Mouse (Mus musculus) forebrain, embryonic 16.5 days (tissue): ENCODE results near the gene Slc22a18. TPM values are rescaled to one million over a fixed set of nuclear protein-coding genes. Genes with fewer than 3 reads are reported as not detected.

Source experiments
- ATAC-seq: fragments of 200-750 bp; cut with Nextera tagmentation; 2 replicates; pipeline ENCODE4 v1.8.0; 2017; ENCODE audit warnings: mild to moderate bottlenecking, moderate library complexity
- H3K27ac ChIP-seq: fragments of 300-500 bp; sonication (generic); 2 replicates; pipeline ENCODE4 v1.5.1; 2014; ENCODE audit warnings: low read length, control low read depth
- H3K27me3 ChIP-seq: fragments of 300-500 bp; sonication (generic); replicated peaks from 2 replicates; pipeline ENCODE4 v1.6.1; 2014; ENCODE audit warnings: low read length; ENCODE audit not compliant: control insufficient read depth, insufficient read depth
- H3K36me3 ChIP-seq: fragments of 300-500 bp; sonication (generic); 2 replicates; pipeline ENCODE4 v1.6.1; 2014; ENCODE audit not compliant: control insufficient read depth, insufficient read depth
- H3K4me1 ChIP-seq: fragments of 300-500 bp; sonication (generic); replicated peaks from 2 replicates; pipeline ENCODE4 v1.6.1; 2014; ENCODE audit warnings: low read length; ENCODE audit not compliant: control insufficient read depth, insufficient read depth
- H3K4me2 ChIP-seq: fragments of 300-500 bp; sonication (generic); 2 replicates; pipeline ENCODE4 v1.6.1; 2014; ENCODE audit warnings: mild to moderate bottlenecking, low read length, control low read depth
- H3K4me3 ChIP-seq: fragments of 300-500 bp; sonication (generic); replicated peaks from 2 replicates; pipeline ENCODE4 v1.5.1; 2014; ENCODE audit warnings: mild to moderate bottlenecking, low read length, control low read depth
- H3K9ac ChIP-seq: fragments of 300-500 bp; sonication (generic); replicated peaks from 2 replicates; pipeline ENCODE4 v1.6.1; 2014; ENCODE audit warnings: low read depth, low read length, control low read depth
- H3K9me3 ChIP-seq: fragments of 300-500 bp; sonication (generic); 2 replicates; pipeline ENCODE4 v1.6.1; 2016; ENCODE audit warnings: low read length; ENCODE audit not compliant: control insufficient read depth
- WGBS: fragments of 180-500 bp; shearing (Covaris S2); extraction: QIAGEN DNeasy Blood & Tissue Kit; methylation state at CpG from one replicate; pipeline ENCODE4 v1.1.7; 2014; 5-methylcytosine and 5-hydroxymethylcytosine counted together
- polyA plus RNA-seq: library from polyadenylated mRNA; unstranded; fragments of >200 nt; fragmentation: Nextera tagmentation; extraction: Ambion mirVana; gene quantifications from 2 replicates; pipeline ENCODE4 v1.2.1, GENCODE M21; 2015

Slc22a18 gene
- 0.42 and 0.54 TPM in 2 replicates for polyA plus RNA-seq

DNA sequence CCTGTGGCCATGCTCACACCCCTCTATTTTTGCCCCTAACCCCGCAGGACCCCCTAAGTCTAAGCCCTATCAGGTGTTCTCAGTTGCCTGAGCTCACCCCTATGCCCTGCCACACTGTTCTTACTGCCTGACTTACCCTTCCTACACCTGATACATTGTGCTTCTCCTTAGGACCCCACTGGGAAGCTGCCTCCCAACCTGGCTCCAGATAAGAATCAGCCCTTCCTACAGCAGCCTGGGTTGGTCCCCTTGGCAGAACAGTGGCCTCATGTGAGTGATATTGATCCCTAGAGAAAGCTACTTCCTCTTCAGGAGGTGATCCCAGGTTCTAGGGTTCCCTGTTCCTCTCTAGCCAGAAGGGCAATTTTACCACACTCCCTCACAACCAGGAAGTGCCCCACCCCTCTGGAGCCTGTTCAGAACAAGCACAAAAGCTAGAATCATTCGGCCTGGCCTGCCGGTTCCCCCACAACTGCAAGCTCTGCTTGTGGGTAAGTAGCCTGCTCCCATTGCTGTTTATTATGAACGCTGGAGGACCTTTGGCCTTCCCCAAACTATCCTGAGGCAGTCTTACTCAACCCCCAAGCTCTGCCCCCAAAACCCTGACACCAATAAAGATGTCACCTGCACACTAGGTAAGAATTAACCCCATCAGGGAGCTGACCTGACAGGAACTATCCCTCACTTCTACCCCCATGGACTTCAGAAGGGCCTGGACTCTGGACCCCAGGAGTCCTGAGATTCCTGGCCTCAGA is at the start of gene Slc22a18:
Slc22a18 (plus strand) TSS at position 390 of the 755 bp plus-strand sequence.
- H3K4me3 ChIP-seq = no peak within 1 kb of the TSS
- 42% methylated on average over 4 of the region's 4 CpGs for WGBS
- H3K36me3 ChIP-seq = no peaks in the 10 kb centered on the region
- H3K9me3 ChIP-seq = no peaks in the 10 kb centered on the region
- no peaks in the 10 kb centered on the region for H3K4me1 ChIP-seq
- ATAC-seq = no peak
- H3K9ac ChIP-seq = no peak within 1 kb of the TSS
- H3K4me2 ChIP-seq = no peak within 1 kb of the TSS
- H3K27me3 ChIP-seq = no peaks in the 10 kb centered on the region
- no peak within 1 kb of the TSS for H3K27ac ChIP-seq

DNA sequence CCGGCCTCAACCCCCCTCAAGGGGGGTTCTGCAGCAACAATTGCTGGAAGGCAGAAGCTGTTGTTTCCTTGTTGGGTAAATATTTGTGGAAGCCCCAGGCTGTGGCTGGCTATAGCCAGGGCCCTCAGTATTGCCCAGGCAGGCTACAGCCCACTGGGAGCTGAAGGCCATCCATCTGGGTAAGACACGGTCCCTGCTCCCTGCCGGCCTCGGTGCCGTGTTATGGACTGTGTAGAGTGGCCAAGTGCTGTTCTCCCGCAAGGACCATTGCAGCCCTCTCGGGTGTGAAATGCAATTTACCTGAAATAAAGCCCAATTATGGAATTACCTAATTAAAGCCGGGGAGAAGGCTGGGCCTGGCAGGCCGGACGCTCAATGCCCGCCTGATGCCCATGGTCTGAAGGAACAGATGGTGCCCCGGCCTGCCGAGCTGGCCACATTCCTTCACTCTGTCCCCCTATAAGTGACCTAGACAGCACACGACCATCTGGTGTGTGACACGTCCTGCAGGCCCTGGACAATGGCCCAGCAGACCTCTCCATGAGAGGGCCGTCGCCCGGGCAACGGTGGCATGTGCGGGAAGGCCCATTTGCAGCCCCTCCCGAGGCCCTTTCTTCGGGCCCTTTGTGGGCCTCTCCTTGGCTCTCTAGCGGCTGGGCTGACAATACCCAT is 45.3 kb upstream of the Slc22a18 start:
- Histone ChIP-seq H3K4me2 (no peak overlapping the region), H3K27ac (no peak overlapping the region), H3K9ac (0 out of 2 replicates have a peak overlapping the region, but pooled peaks have one; percentile 6), H3K9me3 (no peaks in the 10 kb centered on the region), H3K27me3 (peaks cover 22% of the 10 kb centered on the region), H3K36me3 (no peaks in the 10 kb centered on the region), H3K4me3 (no peak overlapping the region), H3K4me1 (peaks cover 12% of the 10 kb centered on the region)
- WGBS = 11% methylated on average over 23 of the region's 23 CpGs
- peak; percentile 91 for ATAC-seq

DNA sequence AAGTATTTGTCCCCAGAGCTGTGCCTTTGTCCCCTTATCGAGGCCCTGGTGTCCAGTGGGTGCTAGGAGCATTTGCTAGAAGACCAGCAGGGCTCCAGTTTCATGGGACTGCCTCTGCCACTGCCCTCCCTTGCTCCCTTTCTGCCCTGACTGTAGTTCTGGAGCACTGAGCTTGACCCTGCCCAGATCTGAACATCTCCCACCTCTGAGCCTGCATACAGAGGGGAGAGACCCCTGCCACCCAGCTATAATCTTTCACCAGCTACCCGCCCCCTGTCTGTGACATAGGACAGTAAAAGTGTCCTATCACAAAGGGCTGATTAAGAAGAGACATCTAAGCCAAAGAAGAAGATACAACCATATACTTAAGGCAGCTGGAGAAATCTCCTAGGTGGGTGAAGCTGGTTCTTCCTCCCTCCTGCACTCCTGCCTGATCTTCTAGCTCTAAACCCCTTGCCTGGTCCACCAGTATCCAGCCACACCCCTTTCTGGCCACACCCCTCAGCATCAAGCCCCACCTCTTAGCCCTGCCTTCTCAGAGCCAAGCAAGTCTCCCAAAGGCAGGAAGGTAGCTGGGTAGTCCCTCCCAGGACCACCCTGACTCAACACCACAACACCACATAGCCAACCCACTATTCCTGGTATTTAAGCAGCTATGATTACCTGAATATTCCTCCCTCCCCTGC is 44.6 kb upstream of the Slc22a18 start:
- H3K9ac ChIP-seq = 0 out of 2 replicates have a peak overlapping the region, but pooled peaks have one; percentile 6
- H3K27ac ChIP-seq = no peak overlapping the region
- H3K9me3 ChIP-seq = no peaks in the 10 kb centered on the region
- H3K4me2 ChIP-seq = no peak overlapping the region
- no peak for ATAC-seq
- H3K4me3 ChIP-seq = no peak overlapping the region
- H3K27me3 ChIP-seq = peaks cover 22% of the 10 kb centered on the region
- WGBS = 33% methylated on average over 2 of the region's 2 CpGs
- H3K36me3 ChIP-seq = no peaks in the 10 kb centered on the region
- peaks cover 15% of the 10 kb centered on the region for H3K4me1 ChIP-seq

DNA sequence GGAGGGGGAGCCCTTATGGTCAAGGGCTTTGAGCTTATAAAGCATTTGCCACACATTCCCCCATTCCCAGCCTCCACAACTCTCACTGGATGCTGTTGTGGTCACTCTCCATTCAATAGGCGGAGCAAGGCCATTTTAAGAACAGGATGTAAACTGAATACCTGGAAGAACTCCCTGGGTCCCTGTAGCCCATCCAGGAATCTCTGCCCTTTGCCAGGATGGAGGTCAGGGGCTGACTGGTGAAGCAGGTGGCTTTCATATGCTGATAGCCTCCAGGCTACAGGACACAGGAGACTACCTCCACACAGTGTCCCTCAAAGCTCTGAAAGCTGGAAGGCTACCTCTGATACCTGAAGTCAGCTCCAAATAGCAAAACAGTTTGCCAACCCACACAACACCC is 40.9 kb upstream of the Slc22a18 start:
- H3K9ac ChIP-seq = no peak overlapping the region
- no peak for ATAC-seq
- H3K4me2 ChIP-seq = no peak overlapping the region
- H3K9me3 ChIP-seq = no peaks in the 10 kb centered on the region
- peaks cover 10% of the 10 kb centered on the region; the same call in 1 of the 2 replicates for H3K27me3 ChIP-seq
- no peak overlapping the region for H3K27ac ChIP-seq
- no peak overlapping the region for H3K4me3 ChIP-seq
- H3K4me1 ChIP-seq = peaks cover 19% of the 10 kb centered on the region
- H3K36me3 ChIP-seq = no peaks in the 10 kb centered on the region
- WGBS = 100% methylated on average over 1 of the region's 1 CpGs

DNA sequence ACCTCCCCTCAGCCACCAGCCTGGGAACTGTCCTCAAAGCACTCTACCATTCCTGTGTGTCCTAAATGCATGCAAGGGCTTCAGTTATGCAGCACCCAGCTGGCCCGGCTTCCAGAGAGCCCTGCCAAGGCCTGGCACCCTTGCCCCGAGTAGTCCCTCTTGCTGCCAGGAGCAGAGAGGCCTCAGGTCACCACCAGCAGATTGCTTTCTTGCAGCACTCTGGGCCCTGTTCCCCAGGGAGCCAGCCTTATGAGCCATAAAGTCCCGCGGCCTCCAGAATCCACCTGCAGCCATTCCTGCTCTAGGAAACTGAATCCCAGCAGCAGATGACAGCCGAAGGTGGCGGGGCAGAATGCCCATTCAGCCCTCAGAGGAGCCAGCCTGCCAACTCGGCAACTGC is 40.2 kb upstream of the Slc22a18 start:
- Histone ChIP-seq H3K9ac (no peak overlapping the region), H3K9me3 (no peaks in the 10 kb centered on the region), H3K27me3 (peaks cover 10% of the 10 kb centered on the region; the same call in 1 of the 2 replicates), H3K36me3 (no peaks in the 10 kb centered on the region), H3K27ac (no peak overlapping the region), H3K4me3 (no peak overlapping the region), H3K4me1 (peaks cover 21% of the 10 kb centered on the region), H3K4me2 (no peak overlapping the region)
- no peak for ATAC-seq
- 62% methylated on average over 7 of the region's 7 CpGs for WGBS

DNA sequence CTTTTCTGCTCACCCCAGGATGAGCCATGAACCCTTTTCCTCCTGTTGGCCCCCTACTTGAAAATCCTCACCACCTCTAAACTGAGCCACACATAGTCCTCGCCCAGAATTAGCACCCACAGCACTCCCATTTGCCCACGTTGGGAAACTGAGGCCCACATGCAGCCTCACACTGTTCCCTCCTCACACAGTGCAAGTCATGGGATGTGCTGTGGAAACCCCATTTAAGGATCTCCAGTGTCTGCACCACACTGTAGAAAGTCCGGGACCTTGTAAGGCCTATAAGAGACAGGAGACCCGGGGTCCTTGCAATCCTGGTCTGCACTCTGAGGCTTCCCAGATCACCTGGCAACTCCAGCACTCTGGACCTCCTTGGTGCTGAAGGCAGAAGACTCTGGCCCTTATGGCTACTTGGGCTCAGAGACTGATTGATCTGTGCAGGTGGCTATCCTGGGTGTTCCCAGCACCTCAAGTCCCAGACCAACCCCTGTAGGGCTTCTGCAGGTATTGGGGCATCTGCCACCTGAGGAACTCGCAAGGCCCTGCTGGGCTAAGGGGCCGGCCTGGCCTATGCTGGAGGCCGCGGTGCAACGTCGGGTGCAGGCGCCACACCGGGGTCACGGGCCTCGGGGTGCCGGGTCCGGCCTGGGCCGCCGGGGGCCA is 36.2 kb upstream of the Slc22a18 start:
- H3K4me1 ChIP-seq = peaks cover 22% of the 10 kb centered on the region
- WGBS = 15% methylated on average over 16 of the region's 18 CpGs
- peak overlapping the region; percentile 80 for H3K9ac ChIP-seq
- peak overlapping the region; percentile 52 for H3K4me3 ChIP-seq
- H3K36me3 ChIP-seq = no peaks in the 10 kb centered on the region
- ATAC-seq = peak; percentile 52
- no peaks in the 10 kb centered on the region for H3K9me3 ChIP-seq
- peak overlapping the region; percentile 12; the same call in 1 of the 2 replicates for H3K27ac ChIP-seq
- H3K4me2 ChIP-seq = peak overlapping the region; percentile 78
- peaks cover 15% of the 10 kb centered on the region; the same call in 1 of the 2 replicates for H3K27me3 ChIP-seq

DNA sequence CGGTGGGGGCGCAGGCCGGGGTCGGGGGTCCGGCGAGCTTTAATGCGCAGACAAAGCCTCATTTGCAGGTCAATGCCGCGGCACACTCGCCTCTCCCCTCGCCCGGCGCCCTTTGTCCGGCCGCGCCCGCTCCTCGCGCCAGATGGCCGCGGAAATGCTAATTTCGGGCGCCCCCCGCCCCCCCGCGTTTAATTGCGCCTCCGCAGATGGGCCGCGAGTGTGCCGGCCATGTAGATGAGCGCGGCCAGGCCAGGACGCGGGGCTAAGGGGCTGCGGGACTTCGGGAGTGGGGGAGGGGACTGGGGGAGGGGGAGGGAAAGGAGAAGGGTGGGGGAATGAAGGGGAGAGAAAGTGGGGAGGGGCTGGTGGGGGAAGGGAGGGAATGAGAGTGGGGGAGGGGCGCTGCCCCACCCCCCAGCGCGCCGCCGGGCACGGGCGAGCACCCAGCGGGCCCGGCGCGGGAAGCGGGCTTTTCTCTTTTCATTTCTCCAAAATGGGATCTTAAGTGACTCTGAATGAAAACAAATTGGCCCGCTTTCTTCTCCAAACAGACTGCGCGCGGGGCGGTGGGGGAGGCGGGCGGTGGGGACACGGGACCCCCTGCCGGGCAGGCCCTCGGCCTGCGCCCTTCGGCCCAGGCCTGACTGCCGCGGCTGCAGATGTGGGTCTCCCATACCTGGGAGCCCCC is 35.5 kb upstream of the Slc22a18 start:
- WGBS = under 1% methylated on average over 46 of the region's 63 CpGs
- H3K4me2 ChIP-seq = peak overlapping the region; percentile 78

DNA sequence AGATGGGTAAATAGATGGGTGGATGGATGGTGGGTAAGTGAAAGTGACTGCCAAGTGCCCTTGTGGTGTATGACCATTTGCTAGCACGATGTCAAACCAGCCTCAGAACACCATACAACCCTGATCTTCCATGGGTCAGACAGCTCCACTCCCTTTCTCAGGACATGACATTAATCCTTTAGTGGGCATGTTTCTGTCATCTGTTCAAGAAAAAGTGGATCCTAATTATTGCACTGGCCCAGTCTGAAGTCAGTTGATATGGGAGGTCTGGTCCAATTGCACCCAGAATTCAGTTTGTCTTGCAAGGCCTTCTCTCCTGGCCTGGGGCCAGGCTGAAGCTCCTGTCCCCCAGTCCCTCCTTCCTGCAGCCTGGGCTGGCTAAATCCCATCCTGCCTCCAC is 34.6 kb upstream of the Slc22a18 start:
- WGBS = 69% methylated on average over 1 of the region's 1 CpGs
- H3K9me3 ChIP-seq = no peaks in the 10 kb centered on the region
- H3K9ac ChIP-seq = no peak overlapping the region
- H3K27me3 ChIP-seq = peaks cover 17% of the 10 kb centered on the region; the same call in 1 of the 2 replicates
- no peak for ATAC-seq
- no peaks in the 10 kb centered on the region for H3K36me3 ChIP-seq
- H3K4me1 ChIP-seq = peaks cover 17% of the 10 kb centered on the region
- H3K27ac ChIP-seq = no peak overlapping the region
- peak overlapping the region; percentile 78 for H3K4me2 ChIP-seq
- H3K4me3 ChIP-seq = no peak overlapping the region

More for the DNA sequence above, 35.5 kb upstream of the Slc22a18 start:
- Histone ChIP-seq H3K4me3 (peak overlapping the region; percentile 52), H3K36me3 (no peaks in the 10 kb centered on the region), H3K27me3 (peaks cover 15% of the 10 kb centered on the region; the same call in 1 of the 2 replicates), H3K27ac (peak overlapping the region; percentile 12; the same call in 1 of the 2 replicates), H3K9ac (peak overlapping the region; percentile 80), H3K4me1 (peaks cover 22% of the 10 kb centered on the region), H3K9me3 (no peaks in the 10 kb centered on the region)
- ATAC-seq = peak; percentile 66
